Mouse (Mus musculus) lung, embryonic 16.5 days (tissue): ENCODE results near the gene Cggbp1. TPM values are rescaled to one million over a fixed set of nuclear protein-coding genes. Genes with fewer than 3 reads are reported as not detected.
"Not testable (repeated sequence)": the region's sequence is repeated elsewhere in the genome, so short reads cannot be mapped to it uniquely, and the experiment has no call there.

Source experiments
- ATAC-seq: fragments of 200-750 bp; cut with Nextera tagmentation; 2 replicates; pipeline ENCODE4 v1.8.0; 2017; ENCODE audit warnings: low read depth, mild to moderate bottlenecking, moderate library complexity
- H3K27ac ChIP-seq: fragments of 300-500 bp; sonication (generic); 2 replicates; pipeline ENCODE4 v1.5.1; 2014; ENCODE audit warnings: mild to moderate bottlenecking, control low read depth, low read length
- H3K27me3 ChIP-seq: fragments of 300-500 bp; sonication (generic); 2 replicates; pipeline ENCODE4 v1.6.1; 2014; ENCODE audit warnings: low read depth, low read length, mixed read lengths; ENCODE audit not compliant: control insufficient read depth, insufficient read depth
- H3K36me3 ChIP-seq: fragments of 300-500 bp; sonication (generic); 2 replicates; pipeline ENCODE4 v1.6.1; 2014; ENCODE audit warnings: low read length; ENCODE audit not compliant: control insufficient read depth, insufficient read depth
- H3K4me1 ChIP-seq: fragments of 300-500 bp; sonication (generic); replicated peaks from 2 replicates; pipeline ENCODE4 v1.6.1; 2014; ENCODE audit warnings: low read length, mixed read lengths; ENCODE audit not compliant: control insufficient read depth, insufficient read depth
- H3K4me2 ChIP-seq: fragments of 300-500 bp; sonication (generic); 2 replicates; pipeline ENCODE4 v1.6.1; 2014; ENCODE audit warnings: low read depth, low read length, control low read depth
- H3K4me3 ChIP-seq: fragments of 300-500 bp; sonication (generic); 2 replicates; pipeline ENCODE4 v1.5.1; 2014; ENCODE audit warnings: mild to moderate bottlenecking, low read length, control low read depth
- H3K9ac ChIP-seq: fragments of 300-500 bp; sonication (generic); 2 replicates; pipeline ENCODE4 v1.6.1; 2014; ENCODE audit warnings: low read length, control low read depth
- H3K9me3 ChIP-seq: fragments of 300-500 bp; sonication (generic); 2 replicates; pipeline ENCODE4 v1.6.1; 2016; ENCODE audit warnings: low read length; ENCODE audit not compliant: control insufficient read depth
- WGBS: fragments of 180-500 bp; shearing (Covaris S2); extraction: QIAGEN DNeasy Blood & Tissue Kit; methylation state at CpG from one replicate; pipeline ENCODE4 v1.1.7; 2014; 5-methylcytosine and 5-hydroxymethylcytosine counted together
- polyA plus RNA-seq: library from polyadenylated mRNA; unstranded; fragments of >200 nt; fragmentation: Nextera tagmentation; extraction: Ambion mirVana; gene quantifications from 2 replicates; pipeline ENCODE4 v1.2.1, GENCODE M21; 2015

Gene Cggbp1
- polyA plus RNA-seq, 1 experiment from 2014 or later, result 92.0 TPM

DNA sequence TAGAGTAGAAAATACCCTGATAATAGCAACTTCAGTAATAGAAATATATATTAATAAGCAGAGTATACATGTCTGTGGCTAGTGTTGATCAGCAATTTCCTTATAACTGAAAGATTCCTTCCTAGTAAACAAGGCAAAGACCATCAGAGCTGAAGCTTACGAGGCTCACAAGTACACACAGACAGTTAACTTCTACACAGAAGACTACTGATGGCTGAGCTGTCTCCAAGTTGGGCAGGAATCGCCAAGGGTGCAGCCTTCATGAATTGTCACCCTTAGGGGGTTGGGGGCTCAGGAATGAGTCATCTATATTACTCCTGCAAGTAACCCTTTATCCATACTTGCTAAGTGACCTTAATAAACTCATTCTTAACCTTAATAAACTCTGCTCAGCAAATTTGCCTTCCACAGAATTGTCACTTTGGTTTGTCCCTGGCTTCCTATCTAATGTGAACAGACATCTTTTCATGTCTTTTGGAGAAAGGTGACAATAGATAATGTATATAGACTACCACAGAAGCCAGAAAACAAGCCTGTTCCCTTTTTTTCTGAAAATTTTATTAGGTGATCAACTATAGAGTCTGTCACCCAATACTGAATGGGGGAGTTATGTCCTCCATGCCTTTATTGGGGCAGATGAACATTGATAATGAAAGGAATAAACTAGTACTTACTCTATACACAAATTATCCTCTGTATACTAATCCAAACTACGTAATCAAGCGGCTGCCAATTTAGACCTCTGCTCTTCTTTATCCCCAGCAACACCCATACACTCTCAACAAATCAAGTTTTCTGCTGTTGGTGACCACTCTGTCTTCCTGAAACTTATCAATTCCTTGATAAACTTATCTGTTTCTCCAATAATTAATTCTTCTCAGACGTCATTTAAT lies 10.1 kb upstream of the Cggbp1 start:
- Histone ChIP-seq H3K4me2 (no peak overlapping the region), H3K36me3 (no peaks in the 10 kb centered on the region), H3K9ac (no peak overlapping the region), H3K4me1 (no peaks in the 10 kb centered on the region; the same call in 1 of the 2 replicates), H3K27ac (no peak overlapping the region), H3K27me3 (no peaks in the 10 kb centered on the region), H3K4me3 (no peak overlapping the region), H3K9me3 (no peaks in the 10 kb centered on the region)
- 87% methylated on average over 5 of the region's 5 CpGs for WGBS
- no peak for ATAC-seq

DNA sequence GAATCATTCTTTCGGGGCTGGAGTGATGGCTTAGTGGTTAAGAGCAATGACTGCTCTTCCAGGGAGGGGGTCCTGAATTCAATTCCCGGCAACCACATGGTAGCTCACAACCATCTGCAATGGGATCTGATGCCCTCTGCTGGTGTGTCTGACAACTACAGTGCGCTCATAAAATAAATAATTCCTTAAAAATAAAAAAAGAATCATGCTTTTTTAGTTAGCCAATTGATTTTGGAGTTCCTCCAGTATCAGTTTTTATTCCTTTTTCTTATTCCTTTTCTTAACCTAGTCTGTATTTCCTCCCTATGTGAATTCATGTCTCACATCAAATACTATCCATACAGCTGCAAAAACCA lies 9.4 kb upstream of the Cggbp1 start:
- Histone ChIP-seq H3K4me1 (no peaks in the 10 kb centered on the region; the same call in 1 of the 2 replicates), H3K27me3 (no peaks in the 10 kb centered on the region), H3K9ac (no peak overlapping the region), H3K4me3 (no peak overlapping the region), H3K27ac (no peak overlapping the region), H3K36me3 (no peaks in the 10 kb centered on the region), H3K9me3 (no peaks in the 10 kb centered on the region), H3K4me2 (no peak overlapping the region)
- no peak for ATAC-seq
- 92% methylated on average over 3 of the region's 3 CpGs for WGBS

DNA sequence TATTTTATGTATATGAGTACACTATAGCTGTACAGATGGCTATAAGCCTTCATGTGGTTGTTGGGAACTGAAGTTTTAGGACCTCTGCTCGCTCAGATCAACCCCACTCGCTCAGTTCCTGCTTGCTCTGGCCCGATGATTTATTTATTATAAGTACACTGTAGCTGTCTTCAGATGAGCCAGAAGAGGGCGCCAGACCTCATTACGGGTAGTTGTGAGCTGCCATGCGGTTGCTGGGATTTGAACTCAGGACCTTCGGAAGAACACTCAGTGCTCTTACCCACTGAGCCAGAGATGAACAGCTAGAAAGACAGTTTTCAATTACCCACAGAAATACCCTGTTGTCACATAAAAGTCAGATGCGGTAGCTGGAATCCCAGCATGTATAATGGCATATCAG lies 5.8 kb upstream of the Cggbp1 start:
- Histone ChIP-seq H3K4me1 (0 out of 2 replicates have a peak, but pooled peaks cover 3% of the 10 kb centered on the region), H3K4me3 (no peak overlapping the region), H3K9me3 (no peaks in the 10 kb centered on the region), H3K4me2 (no peak overlapping the region), H3K36me3 (no peaks in the 10 kb centered on the region), H3K27me3 (no peaks in the 10 kb centered on the region), H3K27ac (no peak overlapping the region), H3K9ac (no peak overlapping the region)
- WGBS, result 88% methylated on average over 8 of the region's 8 CpGs
- ATAC-seq, result no peak

DNA sequence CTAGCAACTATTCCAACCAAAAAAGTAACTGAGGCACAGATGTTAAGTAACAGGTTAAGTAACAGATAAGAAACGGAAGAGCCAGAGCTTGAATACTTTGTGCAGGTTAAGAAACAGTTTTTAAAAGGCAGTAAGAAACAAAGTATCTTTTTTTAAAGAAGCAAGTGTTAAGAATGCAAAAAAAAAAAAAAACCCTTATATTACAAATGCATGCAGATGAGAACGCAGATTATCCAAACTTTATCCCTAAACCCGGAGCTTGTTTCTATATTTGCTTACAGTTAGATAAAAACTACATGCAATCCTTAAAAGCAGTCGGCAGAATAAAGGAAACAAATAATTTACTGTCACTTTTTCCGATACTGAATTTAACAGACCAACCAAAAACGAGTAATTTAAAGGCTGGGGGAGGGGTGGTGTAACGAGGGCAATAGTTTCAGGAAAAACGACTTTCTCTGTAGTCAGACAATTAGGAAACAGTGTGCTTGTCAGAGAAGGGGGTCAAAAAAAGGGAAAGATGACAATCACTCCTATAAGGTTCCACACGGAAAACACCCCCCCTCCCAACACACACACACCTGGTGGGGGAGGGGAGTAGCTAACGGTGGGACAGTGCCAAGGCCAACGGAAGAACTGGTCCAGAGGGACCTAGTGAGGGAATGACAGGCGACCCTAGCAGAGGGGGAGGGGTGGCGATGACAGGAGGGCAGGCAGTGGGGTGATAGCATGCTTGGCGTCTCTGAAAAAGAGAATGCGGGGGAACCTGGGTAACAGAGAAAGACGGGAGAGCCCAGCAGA lies 1.3 kb upstream of the Cggbp1 start:
- no peaks in the 10 kb centered on the region for H3K27me3 ChIP-seq
- peak overlapping the region; percentile 97 for H3K9ac ChIP-seq
- H3K4me1 ChIP-seq, result peaks cover 10% of the 10 kb centered on the region
- WGBS, result under 1% methylated on average over 16 of the region's 16 CpGs
- peak overlapping the region; percentile 82 for H3K4me2 ChIP-seq
- H3K36me3 ChIP-seq, result peaks cover 5% of the 10 kb centered on the region
- H3K9me3 ChIP-seq, result no peaks in the 10 kb centered on the region
- ATAC-seq, result no peak
- H3K4me3 ChIP-seq, result peak overlapping the region; percentile 98
- peak overlapping the region; percentile 89 for H3K27ac ChIP-seq

DNA sequence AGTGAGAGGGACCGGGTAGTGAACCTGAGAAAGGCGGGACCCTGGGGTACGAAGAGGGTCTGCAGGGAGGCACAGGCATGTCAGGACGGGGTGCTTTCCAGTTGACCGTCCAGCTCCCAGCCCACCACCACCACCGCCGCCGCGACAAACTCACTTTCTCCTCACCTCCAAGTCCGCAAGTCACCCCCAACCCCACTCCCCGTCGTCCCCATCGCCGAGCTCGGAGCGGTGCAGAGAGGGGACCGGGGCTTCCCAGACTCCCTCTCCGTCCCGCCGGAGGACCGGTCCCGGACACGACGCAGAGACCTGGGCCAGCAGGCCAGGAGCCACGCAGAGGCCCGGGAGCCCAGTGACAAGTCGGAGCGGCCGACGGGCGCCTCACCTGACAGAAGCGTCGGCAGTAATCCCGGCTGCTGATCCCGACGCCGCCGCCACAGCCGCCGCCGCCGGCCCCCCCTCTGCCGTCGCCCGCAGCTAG lies 672 bp upstream of the Cggbp1 start:
- no peaks in the 10 kb centered on the region for H3K27me3 ChIP-seq
- peak; percentile 36 for ATAC-seq
- H3K4me2 ChIP-seq, result peak overlapping the region; percentile 82
- H3K9ac ChIP-seq, result peak overlapping the region; percentile 97
- no peaks in the 10 kb centered on the region for H3K9me3 ChIP-seq
- peaks cover 10% of the 10 kb centered on the region for H3K4me1 ChIP-seq
- peak overlapping the region; percentile 98 for H3K4me3 ChIP-seq
- H3K36me3 ChIP-seq, result peaks cover 11% of the 10 kb centered on the region
- 0% methylated on average over 34 of the region's 45 CpGs for WGBS
- H3K27ac ChIP-seq, result peak overlapping the region; percentile 89

DNA sequence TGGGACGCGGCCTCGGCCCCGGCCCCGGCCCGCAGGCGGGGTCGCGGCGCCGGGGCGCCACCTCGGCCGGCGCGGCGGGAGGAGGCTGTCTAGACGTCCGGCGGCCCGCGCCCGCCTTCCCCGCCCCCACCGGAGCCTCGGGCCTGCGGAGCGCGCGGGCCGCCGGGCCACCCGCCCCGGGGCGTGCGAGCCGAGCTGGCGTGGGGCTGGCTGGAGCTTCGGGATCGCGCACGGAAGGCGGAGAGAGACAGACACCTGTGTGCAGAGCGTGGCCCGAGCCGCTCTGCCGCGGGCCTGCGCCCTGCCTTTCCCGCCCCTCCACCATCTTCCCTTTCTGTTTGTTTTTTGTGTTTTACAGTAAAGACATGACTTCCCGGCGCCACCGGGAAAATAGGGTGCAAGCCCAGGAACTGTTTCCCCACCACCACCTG lies 660 bp downstream of the Cggbp1 start:
- Histone ChIP-seq H3K9ac (peak overlapping the region; percentile 93), H3K27ac (peak overlapping the region; percentile 97), H3K27me3 (no peaks in the 10 kb centered on the region)

DNA sequence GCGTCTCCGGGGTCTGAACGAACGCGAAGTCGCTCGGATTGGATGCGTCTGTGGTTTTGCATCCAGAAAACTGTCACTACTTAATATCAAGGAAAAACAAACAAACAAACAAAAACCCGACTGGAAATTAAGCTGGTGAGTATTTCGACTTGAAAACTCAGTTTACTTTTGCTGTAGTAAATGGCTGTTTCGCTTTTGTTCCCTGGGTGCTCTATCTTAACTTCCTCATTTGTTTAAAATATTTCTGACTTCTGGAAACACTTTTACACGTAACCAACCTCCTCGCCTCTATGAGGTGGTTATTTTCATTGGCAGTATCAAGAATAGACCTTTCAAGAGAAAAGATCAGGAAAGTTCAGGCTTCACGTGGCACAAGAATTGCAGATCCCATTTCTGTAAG lies 1.1 kb downstream of the Cggbp1 start:
- WGBS, result 5% methylated on average over 14 of the region's 14 CpGs

More for the DNA sequence above, 660 bp downstream of the Cggbp1 start:
- 0% methylated on average over 30 of the region's 53 CpGs for WGBS
- Histone ChIP-seq H3K4me1 (peaks cover 10% of the 10 kb centered on the region), H3K9me3 (no peaks in the 10 kb centered on the region), H3K4me2 (peak overlapping the region; percentile 80), H3K4me3 (peak overlapping the region; percentile 98), H3K36me3 (peaks cover 14% of the 10 kb centered on the region)
- ATAC-seq, result peak; percentile 10; the same call in 1 of the 2 replicates

DNA sequence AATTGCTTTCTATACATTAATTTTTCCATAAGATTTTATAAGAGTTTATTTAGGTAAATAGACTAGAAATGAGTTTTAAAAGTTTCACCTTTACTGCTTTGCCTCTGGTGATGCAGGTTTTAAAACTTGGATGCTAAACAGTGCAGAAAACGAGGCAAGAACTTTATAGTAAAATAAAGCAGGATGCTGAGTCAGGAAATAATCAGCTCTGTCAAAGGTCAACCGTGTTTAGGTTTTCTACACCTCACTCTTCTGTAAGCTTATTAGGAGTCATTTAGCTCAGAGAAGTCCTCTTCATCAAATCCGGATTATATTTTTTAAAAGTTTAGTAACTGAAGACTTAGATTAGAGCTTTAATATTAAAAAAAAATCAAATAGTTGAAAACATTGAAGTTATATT lies 5.2 kb downstream of the Cggbp1 start:
- ATAC-seq, result no peak

More for the DNA sequence above, 1.1 kb downstream of the Cggbp1 start:
- Histone ChIP-seq H3K4me2 (peak overlapping the region; percentile 80), H3K9ac (peak overlapping the region; percentile 93), H3K27me3 (no peaks in the 10 kb centered on the region), H3K27ac (peak overlapping the region; percentile 97), H3K9me3 (no peaks in the 10 kb centered on the region), H3K4me1 (peaks cover 10% of the 10 kb centered on the region), H3K4me3 (peak overlapping the region; percentile 98), H3K36me3 (peaks cover 14% of the 10 kb centered on the region)
- ATAC-seq, result no peak

DNA sequence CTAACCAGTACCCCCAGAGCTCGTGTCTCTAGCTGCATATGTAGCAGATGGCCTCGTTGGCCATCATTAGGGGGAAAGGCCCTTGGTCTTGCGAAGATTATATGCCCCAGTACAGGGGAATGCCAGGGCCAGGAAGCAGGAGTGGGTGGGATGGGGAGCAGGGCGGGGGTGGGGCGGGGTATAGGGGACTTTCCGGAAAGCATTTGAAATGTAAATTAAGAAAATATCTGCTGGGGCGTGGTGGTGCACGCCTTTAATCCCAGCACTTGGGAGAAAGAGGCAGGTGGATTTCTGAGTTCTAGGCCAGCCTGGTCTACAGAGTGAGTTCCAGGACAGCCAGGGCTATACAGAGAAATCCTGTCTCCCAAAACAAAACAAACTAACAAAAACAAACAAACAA lies 14.0 kb downstream of the Cggbp1 start:
- H3K4me2 ChIP-seq, H3K27me3 ChIP-seq, H3K4me3 ChIP-seq, H3K27ac ChIP-seq, H3K9me3 ChIP-seq, H3K4me1 ChIP-seq, H3K9ac ChIP-seq, H3K36me3 ChIP-seq, ATAC-seq: not testable (repeated sequence)
- WGBS, result 82% methylated on average over 8 of the region's 8 CpGs

More for the DNA sequence above, 5.2 kb downstream of the Cggbp1 start:
- Histone ChIP-seq H3K4me3 (no peak overlapping the region), H3K4me1 (peaks cover 7% of the 10 kb centered on the region), H3K9me3 (no peaks in the 10 kb centered on the region), H3K27me3 (no peaks in the 10 kb centered on the region), H3K4me2 (no peak overlapping the region), H3K36me3 (peaks cover 14% of the 10 kb centered on the region), H3K27ac (no peak overlapping the region), H3K9ac (no peak overlapping the region)
- WGBS, result 83% methylated on average over 3 of the region's 3 CpGs
